Mouse (Mus musculus): Measurements from ENCODE around the gene Stap2. TPM values are rescaled to one million over a fixed set of nuclear protein-coding genes. Genes with fewer than 3 reads are reported as not detected.

The Stap2 gene
- polyA plus RNA-seq, 1 experiment from 2014 or later: 7.3 TPM

DNA sequence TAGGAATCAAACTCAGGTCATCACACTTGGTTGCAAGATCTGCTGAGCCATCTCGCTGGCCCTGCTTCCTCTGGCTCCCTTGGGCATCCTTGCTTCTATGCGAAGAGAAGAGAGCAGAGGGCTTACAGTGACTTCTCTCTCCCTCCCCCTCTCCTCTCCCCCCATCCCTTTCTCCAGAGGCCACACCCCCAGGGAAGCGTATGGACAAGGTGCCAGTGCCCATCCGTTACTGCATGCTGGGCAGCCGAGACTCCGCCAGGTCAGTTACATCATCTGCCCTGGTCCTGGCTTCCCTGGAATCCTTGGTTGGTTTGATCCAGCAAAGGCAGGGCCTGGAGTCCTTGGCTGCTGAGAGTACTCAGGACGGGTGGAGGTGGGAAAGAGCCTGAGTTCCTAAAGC is 6.1 kb upstream of the Stap2 start:
- H3K27ac ChIP-seq (replicated peaks): no peak overlapping the region
- peaks cover 44% of the 10 kb centered on the region for H3K36me3 ChIP-seq

DNA sequence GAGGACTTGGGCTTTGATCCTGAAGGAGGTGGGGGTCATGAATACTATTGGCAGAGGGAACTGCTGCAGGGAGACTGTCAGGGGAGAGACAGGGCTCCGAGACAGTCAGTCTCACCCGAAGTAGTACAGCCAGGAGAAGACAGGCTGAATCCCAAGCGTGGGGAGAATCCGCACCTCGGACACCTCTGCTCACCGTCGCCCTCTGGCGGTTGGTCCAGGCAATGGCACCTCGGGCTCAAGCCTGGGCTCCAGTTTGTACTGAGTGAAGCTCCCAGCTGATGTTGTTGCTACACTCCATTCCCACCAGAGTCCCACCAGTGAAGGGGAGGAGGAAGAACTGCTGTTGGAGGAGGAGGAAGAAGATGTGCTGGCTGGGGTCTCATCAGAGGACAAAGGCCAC is 5.3 kb upstream of the Stap2 start:
- ATAC-seq (ENCODE audit: low FRiP score): no peak
- peaks cover 40% of the 10 kb centered on the region for H3K4me1 ChIP-seq
- H3K9me3 ChIP-seq (replicated peaks): no peaks in the 10 kb centered on the region
- H3K36me3 ChIP-seq: peaks cover 37% of the 10 kb centered on the region
- peak overlapping the region; percentile 97 for H3K9ac ChIP-seq (replicated peaks)
- 12% methylated on average over 9 of the region's 9 CpGs for WGBS
- peak overlapping the region; percentile 90 for H3K4me3 ChIP-seq (replicated peaks)
- peak overlapping the region; percentile 99 for H3K4me2 ChIP-seq
- H3K27me3 ChIP-seq (replicated peaks): no peaks in the 10 kb centered on the region
- H3K27ac ChIP-seq (replicated peaks): no peak overlapping the region

More for the DNA sequence above, 6.1 kb upstream of the Stap2 start:
- Histone ChIP-seq H3K4me3 (replicated peaks) (no peak overlapping the region), H3K4me1 (peaks cover 40% of the 10 kb centered on the region), H3K9ac (replicated peaks) (no peak overlapping the region), H3K9me3 (replicated peaks) (no peaks in the 10 kb centered on the region), H3K4me2 (peak overlapping the region; percentile 99; the same call in 1 of the 2 replicates), H3K27me3 (replicated peaks) (no peaks in the 10 kb centered on the region)
- ATAC-seq (ENCODE audit: low FRiP score): no peak
- WGBS: 86% methylated on average over 7 of the region's 7 CpGs

DNA sequence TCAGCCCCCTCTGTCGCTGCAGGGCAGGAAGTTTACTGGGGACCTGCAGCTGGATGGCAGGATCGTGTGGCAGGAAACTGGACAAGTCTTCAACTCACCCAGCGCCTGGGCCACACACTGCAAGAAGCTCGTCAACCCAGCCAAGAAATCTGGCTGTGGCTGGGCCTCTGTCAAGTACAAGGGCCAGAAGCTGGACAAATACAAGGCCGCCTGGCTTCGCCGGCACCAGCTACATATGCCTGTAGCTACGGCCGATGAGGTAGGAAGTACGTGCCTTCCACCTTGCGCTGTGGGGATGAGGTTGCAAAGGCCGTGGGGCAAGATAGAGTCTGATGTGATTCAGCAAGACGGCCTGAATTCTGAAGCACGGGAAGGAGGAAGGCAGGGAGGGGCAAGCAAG is 4.9 kb upstream of the Stap2 start:
- H3K27ac ChIP-seq (replicated peaks): peak overlapping the region; percentile 98
- H3K4me2 ChIP-seq: peak overlapping the region; percentile 99
- H3K4me1 ChIP-seq: peaks cover 40% of the 10 kb centered on the region
- no peaks in the 10 kb centered on the region for H3K27me3 ChIP-seq (replicated peaks)
- peaks cover 33% of the 10 kb centered on the region for H3K36me3 ChIP-seq
- peak overlapping the region; percentile 97 for H3K9ac ChIP-seq (replicated peaks)
- H3K9me3 ChIP-seq (replicated peaks): no peaks in the 10 kb centered on the region
- no peak for ATAC-seq (ENCODE audit: low FRiP score)
- H3K4me3 ChIP-seq (replicated peaks): peak overlapping the region; percentile 90
- 72% methylated on average over 14 of the region's 14 CpGs for WGBS

DNA sequence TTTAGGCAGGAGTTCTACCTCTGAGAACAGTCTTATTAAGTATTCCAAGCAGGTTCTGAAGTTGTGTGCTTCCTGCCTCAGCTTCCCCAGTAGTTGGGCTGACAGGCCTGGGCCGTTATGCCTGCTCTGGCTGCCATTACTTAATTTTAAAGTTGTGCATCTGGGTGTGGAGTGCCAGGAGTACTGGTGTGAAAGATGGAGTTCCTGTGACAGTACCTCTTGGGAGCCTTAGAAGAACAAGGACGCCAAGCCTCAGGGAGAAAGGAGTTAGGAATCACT is 4.5 kb upstream of the Stap2 start:
- peak overlapping the region; percentile 98 for H3K27ac ChIP-seq (replicated peaks)
- no peak for ATAC-seq (ENCODE audit: low FRiP score)
- WGBS: 34% methylated on average over 2 of the region's 2 CpGs
- peak overlapping the region; percentile 97 for H3K9ac ChIP-seq (replicated peaks)
- no peaks in the 10 kb centered on the region for H3K9me3 ChIP-seq (replicated peaks)
- H3K4me3 ChIP-seq (replicated peaks): peak overlapping the region; percentile 90
- peak overlapping the region; percentile 99 for H3K4me2 ChIP-seq
- peaks cover 40% of the 10 kb centered on the region for H3K4me1 ChIP-seq
- no peaks in the 10 kb centered on the region for H3K27me3 ChIP-seq (replicated peaks)
- peaks cover 29% of the 10 kb centered on the region for H3K36me3 ChIP-seq

DNA sequence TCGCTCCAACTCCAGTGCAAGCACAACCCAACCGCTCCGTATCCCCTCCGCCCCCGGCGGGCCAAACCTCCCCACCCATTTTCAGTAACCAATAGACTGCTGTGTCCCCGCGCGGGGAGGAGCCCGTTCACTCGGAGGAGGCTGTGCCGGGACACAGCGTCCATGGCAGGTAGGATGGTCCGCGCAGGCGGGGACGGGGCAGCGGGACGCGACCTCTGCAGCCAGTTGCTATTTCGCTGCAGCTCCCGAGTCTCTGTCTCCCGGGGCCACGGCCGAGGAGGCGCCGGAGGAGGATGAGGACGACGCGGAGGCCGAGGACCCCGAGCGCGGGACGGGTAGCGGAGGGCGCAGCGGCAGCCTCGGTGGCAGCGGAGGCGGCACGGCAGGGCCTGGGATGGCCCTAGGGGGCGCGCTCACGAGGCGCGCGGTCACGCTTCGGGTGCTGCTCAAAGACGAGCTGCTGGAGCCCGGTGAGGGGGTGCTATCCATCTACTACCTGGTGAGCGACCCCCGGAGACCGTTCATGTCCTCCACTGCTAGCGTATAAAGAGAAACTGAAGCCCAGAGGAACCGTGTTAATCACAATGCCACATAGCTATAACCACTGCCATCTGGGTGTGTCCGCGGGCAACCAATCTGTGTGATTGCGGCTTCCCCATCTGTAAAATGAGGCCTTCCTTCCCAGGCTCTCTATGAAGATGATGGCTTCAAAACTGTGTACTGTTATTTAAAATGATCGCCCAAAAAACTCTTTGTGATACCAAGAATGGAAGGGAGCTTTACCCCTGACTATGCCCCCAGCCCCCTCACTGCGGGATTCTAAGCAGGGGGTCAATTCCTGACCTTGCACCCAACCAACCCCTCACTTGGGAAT is 3.9 kb upstream of the Stap2 start:
- Histone ChIP-seq H3K27ac (replicated peaks) (peak overlapping the region; percentile 98), H3K4me3 (replicated peaks) (peak overlapping the region; percentile 90), H3K9me3 (replicated peaks) (no peaks in the 10 kb centered on the region), H3K4me2 (peak overlapping the region; percentile 99), H3K36me3 (peaks cover 26% of the 10 kb centered on the region), H3K4me1 (peaks cover 40% of the 10 kb centered on the region), H3K9ac (replicated peaks) (peak overlapping the region; percentile 97), H3K27me3 (replicated peaks) (no peaks in the 10 kb centered on the region)
- WGBS: 1% methylated on average over 55 of the region's 62 CpGs
- ATAC-seq (ENCODE audit: low FRiP score): peak; percentile 92

DNA sequence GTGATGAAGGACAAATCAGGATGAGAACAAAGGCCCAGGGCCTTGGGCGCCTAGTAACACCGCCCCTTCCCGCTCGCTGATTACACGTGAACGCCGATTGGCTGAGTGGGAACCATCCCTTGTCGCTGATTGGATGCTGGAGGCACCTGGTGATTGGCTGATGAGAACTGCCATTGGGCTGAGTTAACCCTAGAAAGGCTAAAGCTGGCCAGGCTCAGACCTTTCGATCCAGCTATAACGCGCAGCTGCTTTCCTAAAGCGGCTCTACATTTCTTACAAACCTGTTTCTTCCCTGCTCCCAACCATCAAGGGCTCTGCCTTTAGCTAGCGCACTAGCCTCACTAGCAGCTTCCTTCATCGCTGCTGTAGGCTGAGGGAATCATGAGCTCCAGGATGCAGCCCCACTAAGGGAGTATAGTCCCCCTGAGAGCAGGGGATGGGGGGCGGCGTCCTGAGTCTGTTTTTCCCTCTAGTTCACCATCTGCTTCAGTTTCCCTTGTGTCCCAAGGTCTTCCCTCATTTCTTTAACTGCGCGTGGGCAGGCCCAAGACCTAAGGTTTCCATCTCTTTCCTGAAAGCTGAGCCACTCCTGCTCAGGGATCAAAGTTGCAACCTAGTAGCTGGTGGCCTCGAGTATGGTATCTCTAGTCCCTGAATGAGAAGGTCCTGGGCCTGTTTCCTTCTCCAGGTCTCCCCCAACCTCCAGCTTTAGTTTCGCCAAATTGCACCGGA is 3.1 kb upstream of the Stap2 start:
- peak overlapping the region; percentile 98 for H3K27ac ChIP-seq (replicated peaks)
- peak overlapping the region; percentile 90 for H3K4me3 ChIP-seq (replicated peaks)
- H3K9ac ChIP-seq (replicated peaks): peak overlapping the region; percentile 97

DNA sequence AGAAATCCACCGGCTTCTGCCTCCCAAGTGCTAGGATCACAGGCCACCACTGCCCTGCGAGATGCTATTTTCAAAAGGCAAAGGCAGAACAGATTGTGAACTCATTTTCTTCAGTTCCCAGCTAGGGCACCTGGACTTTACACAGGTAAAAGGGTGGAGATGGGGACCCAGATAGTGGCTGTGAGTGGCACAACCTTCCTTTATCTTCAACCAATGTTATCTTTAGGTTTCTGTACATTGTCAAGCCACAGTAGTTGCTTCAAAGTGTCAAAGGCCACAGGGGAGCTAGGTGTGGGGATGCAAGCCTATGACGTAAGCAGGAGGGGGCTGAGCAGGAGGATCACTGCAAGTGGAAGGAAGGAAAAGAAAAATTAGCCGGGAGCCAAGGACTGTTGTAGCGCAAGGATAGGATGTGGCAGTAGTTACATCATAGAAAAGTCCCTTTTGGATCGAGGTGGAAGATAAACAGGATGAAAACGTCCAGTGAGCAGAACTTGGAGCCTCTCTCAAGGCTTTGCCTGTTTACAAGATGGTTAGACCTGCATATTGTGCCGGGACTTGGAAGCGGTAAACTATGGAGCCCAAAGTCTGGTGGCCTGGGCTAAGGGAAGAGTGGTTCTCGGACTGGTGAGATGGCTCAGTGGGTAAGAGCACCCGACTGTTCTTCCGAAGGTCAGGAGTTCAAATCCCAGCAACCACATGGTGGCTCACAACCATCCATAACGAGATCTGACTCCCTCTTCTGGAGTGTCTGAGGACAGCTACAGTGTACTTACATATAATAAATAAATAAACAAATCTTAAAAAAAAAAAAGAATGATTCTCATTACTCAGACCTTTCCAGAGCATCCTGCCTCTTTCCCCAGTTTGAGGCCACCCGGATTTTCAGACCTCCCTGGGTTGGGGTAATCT is 2.3 kb upstream of the Stap2 start:
- peak; percentile 9 for ATAC-seq (ENCODE audit: low FRiP score)
- Histone ChIP-seq H3K27me3 (replicated peaks) (0 out of 2 replicates have a peak, but pooled peaks cover 3% of the 10 kb centered on the region), H3K9me3 (replicated peaks) (no peaks in the 10 kb centered on the region), H3K4me3 (replicated peaks) (peak overlapping the region; percentile 90), H3K4me1 (peaks cover 40% of the 10 kb centered on the region), H3K36me3 (peaks cover 15% of the 10 kb centered on the region), H3K9ac (replicated peaks) (peak overlapping the region; percentile 97), H3K4me2 (peak overlapping the region; percentile 99), H3K27ac (replicated peaks) (peak overlapping the region; percentile 98)
- WGBS: 29% methylated on average over 14 of the region's 14 CpGs

More for the DNA sequence above, 3.1 kb upstream of the Stap2 start:
- peak overlapping the region; percentile 99 for H3K4me2 ChIP-seq
- H3K27me3 ChIP-seq (replicated peaks): no peaks in the 10 kb centered on the region
- H3K36me3 ChIP-seq: peaks cover 21% of the 10 kb centered on the region
- peaks cover 40% of the 10 kb centered on the region for H3K4me1 ChIP-seq
- H3K9me3 ChIP-seq (replicated peaks): no peaks in the 10 kb centered on the region
- peak; percentile 94 for ATAC-seq (ENCODE audit: low FRiP score)
- under 1% methylated on average over 21 of the region's 21 CpGs for WGBS

DNA sequence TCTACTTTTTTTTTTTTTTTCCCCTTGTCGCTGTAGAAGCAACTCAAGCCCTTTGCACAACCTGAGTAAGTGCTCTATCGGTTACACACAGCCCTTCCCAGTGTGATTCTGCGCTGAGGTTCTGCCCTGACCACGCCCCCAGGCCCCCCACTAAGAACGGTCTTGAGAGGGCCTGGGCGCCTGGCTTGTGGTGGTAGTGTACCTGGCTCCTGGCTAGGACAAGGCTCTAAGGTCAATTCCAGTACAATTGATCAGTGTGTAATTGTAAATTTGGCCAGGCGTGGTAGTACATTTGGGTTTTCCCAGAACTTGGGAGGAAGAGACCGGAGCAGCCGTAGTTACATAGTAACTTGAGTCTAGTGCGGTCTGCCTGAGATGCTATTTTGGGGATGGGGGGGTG is 1.6 kb upstream of the Stap2 start:
- Histone ChIP-seq H3K4me1 (peaks cover 34% of the 10 kb centered on the region), H3K27me3 (replicated peaks) (0 out of 2 replicates have a peak, but pooled peaks cover 3% of the 10 kb centered on the region), H3K4me2 (no peak overlapping the region), H3K4me3 (replicated peaks) (no peak overlapping the region), H3K36me3 (peaks cover 8% of the 10 kb centered on the region), H3K9me3 (replicated peaks) (no peaks in the 10 kb centered on the region), H3K27ac (replicated peaks) (peak overlapping the region; percentile 98; the same call in 1 of the 2 replicates), H3K9ac (replicated peaks) (no peak overlapping the region)
- no peak for ATAC-seq (ENCODE audit: low FRiP score)
- whole genome bisulfite sequencing: 54% methylated on average over 10 of the region's 10 CpGs

DNA sequence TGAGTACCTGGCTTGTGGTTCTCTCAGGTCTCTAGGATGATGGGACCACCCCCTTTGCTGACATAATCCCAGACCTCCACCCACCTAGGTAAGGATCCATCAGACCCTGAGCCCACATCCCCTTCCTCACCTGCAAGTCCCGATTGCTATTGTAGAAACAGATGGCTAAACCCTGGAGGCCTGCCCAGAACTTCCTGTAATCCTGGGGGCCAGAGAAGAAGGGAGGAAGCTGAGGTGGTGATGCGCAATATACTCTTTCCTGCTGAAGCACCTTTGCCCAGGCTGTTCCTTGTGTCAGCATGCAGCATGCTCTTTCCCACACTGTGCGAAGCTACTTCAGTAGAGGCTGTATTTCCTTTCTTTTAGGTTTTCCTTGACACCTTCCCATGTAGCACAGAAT is 2.4 kb downstream of the Stap2 start:
- H3K4me3 ChIP-seq (replicated peaks): no peak overlapping the region
- H3K9ac ChIP-seq (replicated peaks): no peak overlapping the region
- no peaks in the 10 kb centered on the region for H3K9me3 ChIP-seq (replicated peaks)
- H3K4me1 ChIP-seq: peaks cover 7% of the 10 kb centered on the region
- H3K27ac ChIP-seq (replicated peaks): no peak overlapping the region
- no peaks in the 10 kb centered on the region for H3K36me3 ChIP-seq
- ATAC-seq (ENCODE audit: low FRiP score): no peak
- peaks cover 21% of the 10 kb centered on the region for H3K27me3 ChIP-seq (replicated peaks)
- 92% methylated on average over 3 of the region's 3 CpGs for WGBS
- no peak overlapping the region for H3K4me2 ChIP-seq

DNA sequence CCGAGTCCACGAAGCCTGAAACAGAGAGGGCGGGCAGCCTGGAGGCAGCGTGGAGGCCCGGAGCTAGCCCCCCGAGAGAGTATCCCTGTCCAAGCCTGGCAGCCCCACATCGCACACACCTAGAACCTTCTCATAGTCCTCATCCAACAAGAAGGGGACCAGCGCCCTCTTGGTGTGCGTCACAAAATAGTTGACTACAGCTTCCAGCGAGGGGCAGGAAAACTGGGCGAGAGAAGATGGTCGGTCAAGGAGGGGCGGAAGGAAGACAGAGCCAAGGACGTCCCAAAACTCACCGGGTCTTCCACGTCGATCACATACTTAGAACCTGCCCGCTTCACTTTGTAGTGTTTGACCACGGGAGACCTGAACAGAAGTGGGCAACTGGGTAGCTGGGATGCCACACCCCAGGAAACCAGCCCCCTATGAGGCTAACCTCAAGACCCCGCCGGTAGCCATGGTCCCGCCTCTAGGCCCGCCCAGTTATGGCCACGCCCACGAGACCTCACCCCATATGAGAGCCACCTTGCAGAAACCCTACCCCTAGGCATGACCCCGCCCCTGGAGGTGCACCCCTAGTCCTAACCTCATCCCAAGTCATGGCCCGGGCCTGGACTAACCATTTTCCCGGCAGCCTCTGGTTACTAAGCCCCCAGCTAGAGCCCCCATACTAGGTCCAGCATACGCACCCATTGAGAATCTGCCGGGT is 5.4 kb downstream of the Stap2 start:
- WGBS: 10% methylated on average over 30 of the region's 30 CpGs
- Histone ChIP-seq H3K9me3 (replicated peaks) (no peaks in the 10 kb centered on the region), H3K36me3 (peaks cover 20% of the 10 kb centered on the region), H3K27me3 (replicated peaks) (peaks cover 21% of the 10 kb centered on the region), H3K4me2 (peak overlapping the region; percentile 26; the same call in 1 of the 2 replicates), H3K4me1 (no peaks in the 10 kb centered on the region), H3K9ac (replicated peaks) (no peak overlapping the region), H3K4me3 (replicated peaks) (no peak overlapping the region), H3K27ac (replicated peaks) (no peak overlapping the region)
- ATAC-seq (ENCODE audit: low FRiP score): 0 out of 2 replicates have a peak, but pooled peaks have one; percentile 3

DNA sequence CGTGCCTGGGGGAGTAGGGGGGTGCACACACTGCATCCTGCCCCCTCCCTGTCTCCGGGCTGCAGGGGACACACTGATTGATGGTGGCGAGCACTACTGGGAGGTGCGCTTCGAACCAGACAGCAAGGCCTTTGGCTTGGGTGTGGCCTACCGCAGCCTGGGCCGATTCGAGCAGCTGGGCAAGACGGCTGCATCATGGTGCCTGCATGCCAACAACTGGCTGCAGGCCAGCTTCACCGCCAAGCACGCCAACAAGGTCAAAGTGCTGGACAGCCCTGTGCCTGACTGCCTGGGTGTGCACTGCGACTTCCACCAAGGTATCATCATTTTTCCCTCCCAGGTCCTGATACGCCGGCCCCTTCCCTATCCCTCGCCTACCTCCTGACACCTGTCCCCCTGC is 9.4 kb downstream of the Stap2 start:
- Histone ChIP-seq H3K4me3 (replicated peaks) (no peak overlapping the region), H3K4me2 (no peak overlapping the region), H3K27me3 (replicated peaks) (peaks cover 16% of the 10 kb centered on the region), H3K36me3 (peaks cover 52% of the 10 kb centered on the region), H3K4me1 (no peaks in the 10 kb centered on the region), H3K9me3 (replicated peaks) (no peaks in the 10 kb centered on the region), H3K9ac (replicated peaks) (no peak overlapping the region), H3K27ac (replicated peaks) (no peak overlapping the region)
- ATAC-seq (ENCODE audit: low FRiP score): no peak
- 87% methylated on average over 15 of the region's 15 CpGs for WGBS
